Mouse (Mus musculus) small intestine, adult 2 months (tissue): ENCODE measurements around the gene Esr2. TPM values are rescaled to one million over a fixed set of nuclear protein-coding genes. Genes with fewer than 3 reads are reported as not detected.
"Not testable (repeated sequence)": the region's sequence is repeated elsewhere in the genome, so short reads cannot be mapped to it uniquely, and the experiment has no call there.

Experiments used
- H3K27ac ChIP-seq: fragments of 200-500 bp; 2 replicates; pipeline ENCODE4 v1.5.1; 2012; ENCODE audit warnings: low read depth, low read length, control low read depth, inconsistent platforms; ENCODE audit not compliant: insufficient read depth
- H3K27me3 ChIP-seq: fragments of 200-500 bp; 2 replicates; pipeline ENCODE4 v1.6.1; 2012; ENCODE audit warnings: mild to moderate bottlenecking, moderate library complexity, low read length, inconsistent platforms; ENCODE audit not compliant: control insufficient read depth, insufficient read depth
- H3K36me3 ChIP-seq: fragments of 200-500 bp; 2 replicates; pipeline ENCODE4 v1.6.1; 2012; ENCODE audit warnings: mild to moderate bottlenecking, low read length, control low read depth, inconsistent platforms; ENCODE audit not compliant: control insufficient read depth, insufficient read depth
- H3K4me1 ChIP-seq: fragments of 200-500 bp; 2 replicates; pipeline ENCODE4 v1.6.1; 2012; ENCODE audit warnings: low read length, inconsistent platforms, mixed read lengths; ENCODE audit not compliant: control insufficient read depth, insufficient read depth, insufficient read length
- H3K4me3 ChIP-seq: fragments of 200-500 bp; 2 replicates; pipeline ENCODE4 v1.5.1; 2012; ENCODE audit warnings: low read depth, mild to moderate bottlenecking, control low read depth, inconsistent platforms, low read length, moderate library complexity
- CTCF ChIP-seq: fragments of 200-500 bp; IDR thresholded peaks from 2 replicates; pipeline ENCODE4 v1.5.1; 2012; ENCODE audit warnings: low read depth, mild to moderate bottlenecking, control low read depth, inconsistent platforms, low read length, moderate library complexity, mixed read lengths; ENCODE audit not compliant: insufficient replicate concordance, insufficient read length; ENCODE audit errors: extremely low read depth
- POLR2A ChIP-seq: fragments of 200-500 bp; IDR thresholded peaks from 2 replicates; pipeline ENCODE4 v1.6.1; 2012; ENCODE audit warnings: low read depth, mild to moderate bottlenecking, control low read depth, inconsistent platforms, low read length, moderate library complexity
- WGBS: fragments of 180-500 bp; shearing (Covaris S2); methylation state at CpG from one replicate; pipeline ENCODE4 v1.1.7; 2018; 5-methylcytosine and 5-hydroxymethylcytosine counted together
- polyA plus RNA-seq: library from polyadenylated mRNA; depleted of rRNA; stranded (reverse); fragments of >200 nt; gene quantifications from 2 replicates; pipeline ENCODE4 v1.2.3, GENCODE M21; 2012

The Esr2 gene
- polyA plus RNA-seq, 1 experiment = 0.05 TPM

- Histone ChIP-seq H3K4me1 (no peaks in the 10 kb centered on the region), H3K36me3 (no peaks in the 10 kb centered on the region), H3K4me3 (no peak overlapping the region), H3K27me3 (no peaks in the 10 kb centered on the region), H3K27ac (no peak overlapping the region)
- 71% methylated on average over 6 of the region's 6 CpGs for WGBS
- TF ChIP-seq POLR2A (no peak), CTCF (no peak)
Observed at GRCm38 (mm10) chr12:76136701-76137100, 40.4 kb downstream of the Esr2 start.

- WGBS = 87% methylated on average over 9 of the region's 9 CpGs
- not testable (repeated sequence) for H3K36me3 ChIP-seq, H3K4me1 ChIP-seq, H3K27me3 ChIP-seq, H3K27ac ChIP-seq, H3K4me3 ChIP-seq
Observed at GRCm38 (mm10) chr12:76133081-76133480, 44.0 kb downstream of the Esr2 start.

- Histone ChIP-seq H3K27me3 (no peaks in the 10 kb centered on the region), H3K36me3 (no peaks in the 10 kb centered on the region), H3K27ac (no peak overlapping the region), H3K4me1 (peaks cover 7% of the 10 kb centered on the region; the same call in 1 of the 2 replicates), H3K4me3 (no peak overlapping the region)
- TF ChIP-seq POLR2A (no peak), CTCF (no peak)
- WGBS = 77% methylated on average over 4 of the region's 4 CpGs
Observed at GRCm38 (mm10) chr12:76132591-76132990, 44.5 kb downstream of the Esr2 start.

DNA sequence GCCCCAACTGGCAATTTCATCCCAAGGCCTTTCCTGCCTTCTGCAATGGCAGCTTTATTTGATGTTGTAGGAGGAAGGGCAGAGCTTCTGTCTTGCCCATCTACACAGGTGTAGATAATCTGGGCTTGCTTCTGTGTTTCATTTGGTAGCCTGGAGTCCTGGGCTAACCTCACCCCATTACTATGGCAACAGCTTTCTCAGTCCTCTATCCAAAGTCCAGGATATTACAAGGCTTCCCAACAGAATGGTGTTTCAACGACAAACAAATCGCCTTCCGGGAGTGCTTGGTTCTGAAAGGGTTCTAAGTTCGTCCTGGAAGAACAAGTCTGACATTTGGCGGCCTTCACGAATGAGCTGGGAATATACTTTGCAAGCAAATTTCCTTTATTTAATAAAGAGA lies 46.2 kb downstream of the Esr2 start:
- H3K4me1 ChIP-seq = peaks cover 7% of the 10 kb centered on the region; the same call in 1 of the 2 replicates
- H3K36me3 ChIP-seq = no peaks in the 10 kb centered on the region
- TF ChIP-seq POLR2A (no peak), CTCF (no peak)
- no peak overlapping the region for H3K27ac ChIP-seq
- 27% methylated on average over 6 of the region's 6 CpGs for WGBS
- H3K27me3 ChIP-seq = no peaks in the 10 kb centered on the region
- no peak overlapping the region for H3K4me3 ChIP-seq

- Histone ChIP-seq H3K27me3 (no peaks in the 10 kb centered on the region), H3K36me3 (no peaks in the 10 kb centered on the region), H3K4me3 (no peak overlapping the region), H3K27ac (no peak overlapping the region), H3K4me1 (peaks cover 7% of the 10 kb centered on the region; the same call in 1 of the 2 replicates)
- 49% methylated on average over 4 of the region's 4 CpGs for WGBS
- TF ChIP-seq POLR2A = no peak
- peak; percentile 65; the same call in 1 of the 2 replicates for TF ChIP-seq CTCF
Observed at GRCm38 (mm10) chr12:76130281-76130680, 46.8 kb downstream of the Esr2 start.

GRCm38 (mm10) chr12:76128831-76129230 lies 48.2 kb downstream of the Esr2 start:
- Histone ChIP-seq H3K36me3 (no peaks in the 10 kb centered on the region), H3K4me3 (no peak overlapping the region), H3K4me1 (peaks cover 7% of the 10 kb centered on the region; the same call in 1 of the 2 replicates), H3K27ac (no peak overlapping the region), H3K27me3 (no peaks in the 10 kb centered on the region)
- TF ChIP-seq POLR2A (no peak), CTCF (no peak)
- 84% methylated on average over 10 of the region's 10 CpGs for WGBS

DNA sequence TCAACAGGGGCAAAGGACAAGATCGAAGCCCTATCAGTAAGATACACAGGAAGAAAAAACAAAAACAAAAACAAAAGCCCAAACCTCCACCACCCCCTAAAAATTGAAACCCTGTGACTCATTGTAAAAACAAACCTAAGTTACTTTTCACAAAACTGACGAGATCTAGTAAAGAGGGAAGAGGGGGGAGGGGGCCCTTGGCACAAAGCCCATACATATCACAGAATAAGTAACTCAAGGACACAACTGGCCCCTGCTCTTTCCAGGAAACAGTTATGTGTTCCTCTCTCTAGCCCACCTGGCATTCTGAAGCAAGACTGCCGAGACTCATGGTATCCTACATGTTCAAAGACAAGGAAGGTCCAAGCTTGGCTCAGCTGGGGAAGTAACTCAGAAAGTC lies 48.8 kb downstream of the Esr2 start:
- TF ChIP-seq CTCF = no peak
- TF ChIP-seq POLR2A = no peak
- no peaks in the 10 kb centered on the region for H3K36me3 ChIP-seq
- peaks cover 7% of the 10 kb centered on the region; the same call in 1 of the 2 replicates for H3K4me1 ChIP-seq
- no peak overlapping the region for H3K4me3 ChIP-seq
- no peak overlapping the region for H3K27ac ChIP-seq
- WGBS = 55% methylated on average over 3 of the region's 3 CpGs
- no peaks in the 10 kb centered on the region for H3K27me3 ChIP-seq

- TF ChIP-seq CTCF (no peak), POLR2A (no peak)
- Histone ChIP-seq H3K27ac (no peak overlapping the region), H3K4me1 (no peaks in the 10 kb centered on the region), H3K27me3 (no peaks in the 10 kb centered on the region), H3K4me3 (no peak overlapping the region), H3K36me3 (no peaks in the 10 kb centered on the region)
- 90% methylated on average over 6 of the region's 6 CpGs for WGBS
Observed at GRCm38 (mm10) chr12:76123223-76123622, 53.8 kb downstream of the Esr2 start.
